Mouse (Mus musculus) cerebellum, postnatal 10 days (tissue): ENCODE data around the gene Adal.

ENCODE experiments used
- DNase-seq, 2 experiments: peaks; one replicate each; pipeline ENCODE4 v3.0.0; 2021; ENCODE audit warnings: mixed read lengths in 2 of 2

The Adal gene

DNA sequence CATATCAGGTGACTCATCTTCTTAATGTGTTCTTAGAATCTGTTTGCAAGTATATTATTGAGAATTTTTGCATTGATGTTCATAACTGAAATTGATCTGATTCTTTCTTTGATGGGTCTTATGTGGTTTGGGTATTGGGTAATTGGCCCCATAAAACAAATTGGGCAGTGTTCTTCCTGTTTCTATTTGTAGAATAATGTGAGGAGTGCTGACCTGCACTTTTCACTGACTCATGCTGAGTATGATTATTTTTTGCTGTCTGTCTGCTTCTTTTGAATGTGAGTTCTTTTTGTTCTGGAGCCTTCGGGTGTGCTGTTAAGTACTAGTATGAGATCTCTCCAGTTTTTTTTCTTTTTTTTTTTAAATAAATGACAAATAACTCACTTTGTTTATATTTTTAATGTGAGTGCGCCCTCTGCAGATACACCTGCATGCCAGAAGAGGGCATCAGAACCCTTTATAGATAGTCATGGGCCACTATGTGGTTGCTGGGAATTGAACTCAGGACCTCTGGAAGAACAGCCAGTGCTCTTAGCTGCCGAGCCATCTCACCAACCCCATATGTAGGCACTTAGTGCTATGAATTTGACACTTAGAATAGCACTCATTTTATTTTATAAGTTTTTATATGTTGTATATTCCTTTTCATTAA, 38.7 kb downstream of the Adal start:
- no peak for DNase-seq

DNA sequence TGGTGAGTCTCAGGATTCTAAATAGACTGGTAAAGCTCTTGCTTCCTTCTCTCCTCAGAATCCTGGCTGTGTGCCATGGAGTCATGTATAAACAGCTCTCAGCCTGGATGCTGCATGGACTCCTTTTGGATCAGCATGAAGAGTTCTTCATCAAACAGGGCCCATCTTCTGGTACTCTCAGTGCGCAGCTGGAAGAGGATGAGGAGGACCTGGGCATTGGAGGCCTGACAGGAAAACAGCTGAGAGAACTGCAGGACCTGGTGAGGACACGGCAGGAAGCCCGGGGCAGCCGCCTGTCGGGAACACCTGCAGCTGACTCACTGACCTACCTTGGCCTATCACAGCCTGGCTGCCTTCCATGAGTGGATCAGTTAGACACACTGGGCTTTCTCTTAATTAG, 43.2 kb downstream of the Adal start:
- peak; percentile 55 to 70 for DNase-seq

DNA sequence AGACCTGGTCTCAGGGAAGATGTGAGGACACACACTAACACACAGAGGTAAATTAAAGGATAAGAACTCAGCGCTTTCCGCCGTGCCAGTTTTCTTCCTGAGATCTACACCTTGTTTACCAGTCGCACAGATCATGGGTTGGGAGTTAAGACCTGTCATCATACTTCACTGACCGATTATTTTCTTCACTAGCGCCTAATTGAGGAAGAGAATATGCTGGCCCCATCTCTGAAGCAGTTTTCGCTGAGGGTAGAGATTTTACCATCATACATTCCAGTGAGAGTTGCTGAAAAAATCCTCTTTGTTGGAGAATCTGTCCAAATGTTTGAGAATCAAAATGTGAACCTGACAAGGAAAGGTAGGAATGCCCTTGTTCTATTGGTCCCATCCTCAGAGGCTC, 43.9 kb downstream of the Adal start:
- DNase-seq = no peak

DNA sequence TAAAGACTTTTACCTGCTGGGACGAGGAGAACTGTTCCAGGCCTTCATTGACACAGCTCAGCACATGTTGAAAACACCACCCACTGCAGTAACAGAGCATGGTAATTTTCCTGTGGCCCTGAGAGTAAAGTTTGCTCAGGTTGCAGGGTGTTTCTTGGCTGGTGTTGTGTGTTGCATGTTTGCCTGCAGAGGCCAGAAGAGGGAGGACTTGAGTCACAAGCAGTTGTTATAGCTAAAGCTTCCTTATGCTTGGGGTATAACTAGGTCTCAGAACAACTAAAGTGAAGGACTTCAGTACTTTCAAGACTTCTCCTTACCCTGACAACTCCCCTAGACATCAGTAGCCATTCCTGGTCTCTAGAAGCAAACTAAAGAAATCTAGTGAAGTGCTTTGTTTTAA, 48.3 kb downstream of the Adal start:
- DNase-seq = no peak

DNA sequence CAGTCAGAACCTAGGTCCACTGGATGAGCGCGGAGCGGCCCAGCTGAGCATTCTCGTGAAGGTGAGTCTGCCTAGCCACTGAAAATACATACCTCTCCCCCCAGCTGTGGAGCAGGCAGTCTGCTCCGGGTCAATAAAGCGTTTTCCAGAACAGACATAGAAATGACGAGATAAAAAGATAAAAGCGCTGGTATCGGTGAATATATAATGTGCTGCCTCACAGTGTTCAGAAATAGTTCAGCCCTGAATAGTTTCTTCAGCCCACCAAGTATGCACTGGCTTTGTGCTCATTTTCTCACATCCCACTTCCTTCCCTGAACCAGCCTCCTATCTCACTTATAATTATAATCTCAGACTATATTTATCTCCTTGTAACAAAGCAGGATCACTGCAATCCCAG, 55.2 kb downstream of the Adal start:
- no peak for DNase-seq

DNA sequence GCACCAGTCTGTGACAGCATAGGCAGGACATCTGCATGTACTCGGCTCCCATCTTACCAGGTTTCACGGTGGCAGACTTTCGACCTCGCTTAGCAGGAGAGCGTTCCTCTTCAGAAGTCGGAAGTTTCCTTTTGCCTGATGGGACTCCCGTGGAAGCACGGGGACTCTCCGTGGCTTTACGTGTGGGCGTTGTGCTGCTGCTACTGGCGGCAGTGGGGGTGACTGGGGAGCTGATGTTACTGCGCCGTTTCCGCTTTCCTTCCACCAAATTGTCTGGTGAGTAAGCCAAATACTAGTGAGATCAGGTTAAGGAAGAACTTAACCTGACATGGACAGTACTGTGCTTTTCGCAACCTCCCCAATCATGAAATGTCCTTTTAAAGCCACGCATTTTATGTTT, 64.0 kb downstream of the Adal start:
- DNase-seq = no peak
